Mouse (Mus musculus) brain, embryonic 14.5 days (tissue): ENCODE measurements around the gene Il6. TPM values are rescaled to one million over a fixed set of nuclear protein-coding genes. Genes with fewer than 3 reads are reported as not detected.
"Not testable (repeated sequence)": the region's sequence is repeated elsewhere in the genome, so short reads cannot be mapped to it uniquely, and the experiment has no call there.

Experiments
- DNase-seq: peaks from one replicate; pipeline ENCODE4 v3.0.0-alpha.2; 2011; ENCODE audit warnings: low read depth
- CTCF ChIP-seq: fragments of 200-500 bp; IDR thresholded peaks from 2 replicates; pipeline ENCODE4 v1.5.1; 2012; ENCODE audit warnings: inconsistent platforms, mild to moderate bottlenecking, moderate library complexity, borderline replicate concordance; ENCODE audit not compliant: insufficient read depth, insufficient read length; ENCODE audit errors: extremely low read depth
- POLR2A ChIP-seq: fragments of 200-500 bp; IDR thresholded peaks from 2 replicates; pipeline ENCODE4 v1.6.1; 2012; ENCODE audit warnings: mild to moderate bottlenecking, inconsistent platforms, borderline replicate concordance; ENCODE audit not compliant: poor library complexity, insufficient read depth, insufficient read length, severe bottlenecking; ENCODE audit errors: extremely low read depth
- polyA plus RNA-seq: library from polyadenylated mRNA; depleted of rRNA; stranded (reverse); fragments of >200 nt; gene quantifications from 2 replicates; pipeline ENCODE4 v1.2.3, GENCODE M21; 2012; rRNA removed

Gene Il6
- polyA plus RNA-seq, 1 experiment: not detected

GRCm38 (mm10) chr5:30058216-30058731 lies 45.4 kb downstream of the Il6 start:
- TF ChIP-seq POLR2A (no peak), CTCF (no peak)
- no peak for DNase-seq

GRCm38 (mm10) chr5:30059607-30060006 lies 46.7 kb downstream of the Il6 start:
- not testable (repeated sequence) for DNase-seq

GRCm38 (mm10) chr5:30067726-30068125 lies 54.8 kb downstream of the Il6 start:
- no peak for DNase-seq
- TF ChIP-seq CTCF (no peak), POLR2A (no peak)

Other genes starting within 250 kb of the Il6 start
- gene Tyms, start 60.5 kb downstream of the Il6 start, polyA plus RNA-seq: 43.0 and 72.7 TPM in 2 replicates
- 33.4 and 36.6 TPM in 2 replicates for gene Garem2, start 92.0 kb downstream of the Il6 start, polyA plus RNA-seq
- gene 3110082J24Rik, start 93.0 kb downstream of the Il6 start, polyA plus RNA-seq: 2.9 and 4.3 TPM in 2 replicates
- 58.8 and 67.3 TPM in 2 replicates for gene Hadha, start 142.0 kb downstream of the Il6 start, polyA plus RNA-seq
- 37.6 and 47.5 TPM in 2 replicates for gene Hadhb, start 142.1 kb downstream of the Il6 start, polyA plus RNA-seq
- 0.03 TPM in 1 of 2 replicates, not detected in the other for gene Adgrf3, start 192.6 kb downstream of the Il6 start, polyA plus RNA-seq
- 46.1 and 57.4 TPM in 2 replicates for gene Selenoi, start 219.5 kb downstream of the Il6 start, polyA plus RNA-seq